Mouse (Mus musculus) limb, embryonic 10.5 days (tissue): ENCODE data around the gene Myh14. TPM values are rescaled to one million over a fixed set of nuclear protein-coding genes. Genes with fewer than 3 reads are reported as not detected.

Experiments used
- DNase-seq: peaks from one replicate; pipeline ENCODE4 v3.0.0-alpha.2; 2017; ENCODE audit warnings: low spot score
- H3K27ac ChIP-seq: fragments of 300-500 bp; sonication (generic); 2 replicates; pipeline ENCODE4 v1.5.1; 2016; ENCODE audit warnings: mild to moderate bottlenecking
- H3K27me3 ChIP-seq: fragments of 300-500 bp; sonication (generic); 2 replicates; pipeline ENCODE4 v1.6.1; 2016; ENCODE audit warnings: low read depth, mild to moderate bottlenecking; ENCODE audit not compliant: poor library complexity, severe bottlenecking
- H3K36me3 ChIP-seq: fragments of 300-500 bp; sonication (generic); 2 replicates; pipeline ENCODE4 v1.6.1; 2016; ENCODE audit warnings: mild to moderate bottlenecking, moderate library complexity
- H3K4me1 ChIP-seq: fragments of 300-500 bp; sonication (generic); 2 replicates; pipeline ENCODE4 v1.6.1; 2016
- H3K4me3 ChIP-seq: fragments of 300-500 bp; sonication (generic); 2 replicates; pipeline ENCODE4 v1.5.1; 2016; ENCODE audit warnings: mild to moderate bottlenecking, moderate library complexity
- H3K9me3 ChIP-seq: fragments of 300-500 bp; sonication (generic); replicated peaks from 2 replicates; pipeline ENCODE4 v1.6.1; 2016; ENCODE audit warnings: mild to moderate bottlenecking
- WGBS: fragments of 180-500 bp; shearing (Covaris S2); methylation state at CpG from one replicate; pipeline ENCODE4 v1.1.7; 2016; 5-methylcytosine and 5-hydroxymethylcytosine counted together
- polyA plus RNA-seq: library from polyadenylated mRNA; unstranded; fragments of >200 nt; fragmentation: Nextera tagmentation; extraction: Ambion mirVana; gene quantifications from 2 replicates; pipeline ENCODE4 v1.2.1, GENCODE M21; 2016

Gene Myh14
- polyA plus RNA-seq, 1 experiment from 2014 or later, result 1.8 TPM

GRCm38 (mm10) chr7:44576333-44576844, 94.3 kb downstream of the Myh14 start:
- no peaks in the 10 kb centered on the region for H3K9me3 ChIP-seq
- no peak for DNase-seq
- no peak overlapping the region for H3K27ac ChIP-seq
- no peaks in the 10 kb centered on the region for H3K4me1 ChIP-seq
- no peak overlapping the region for H3K4me3 ChIP-seq
- no peaks in the 10 kb centered on the region for H3K36me3 ChIP-seq
- 48% methylated on average over 5 of the region's 5 CpGs for WGBS
- H3K27me3 ChIP-seq, result no peaks in the 10 kb centered on the region

DNA sequence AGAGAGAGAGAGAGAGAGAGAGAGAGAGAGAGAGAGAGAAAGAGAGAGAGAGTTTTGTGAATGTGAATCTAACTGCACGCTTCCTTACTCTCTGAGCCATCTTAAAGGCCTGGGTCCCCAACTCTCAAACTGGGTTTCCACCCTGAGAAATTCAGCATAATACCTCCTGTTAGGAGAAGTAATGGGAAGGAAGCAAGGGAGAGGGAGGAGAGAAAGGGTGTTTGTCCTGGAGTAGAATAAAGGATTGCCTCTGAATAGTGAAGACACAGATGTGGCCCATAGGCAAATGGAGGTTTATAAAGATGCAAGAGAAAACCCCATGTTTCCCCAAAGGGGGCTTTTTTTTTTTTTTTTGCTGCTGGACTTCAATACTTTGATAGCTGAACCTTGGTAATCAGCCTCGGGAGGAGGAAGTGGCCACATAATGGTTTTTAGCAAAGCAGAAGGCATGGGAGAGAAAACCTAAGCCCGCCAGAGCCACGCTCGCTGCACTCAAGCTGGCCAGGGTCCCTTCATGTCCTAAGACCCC, 97.6 kb downstream of the Myh14 start:
- Histone ChIP-seq H3K4me3 (no peak overlapping the region), H3K27ac (no peak overlapping the region), H3K36me3 (no peaks in the 10 kb centered on the region), H3K4me1 (no peaks in the 10 kb centered on the region), H3K27me3 (no peaks in the 10 kb centered on the region; the same call in 1 of the 2 replicates), H3K9me3 (no peaks in the 10 kb centered on the region)
- DNase-seq, result no peak
- 84% methylated on average over 5 of the region's 5 CpGs for WGBS

GRCm38 (mm10) chr7:44572213-44572701, 98.4 kb downstream of the Myh14 start, which contains the start of gene Napsa:
Napsa (plus strand) TSS chr7:44572380.
- Histone ChIP-seq H3K36me3 (no peaks in the 10 kb centered on the region), H3K27ac (no peak within 1 kb of the TSS), H3K4me3 (no peak within 1 kb of the TSS), H3K27me3 (no peaks in the 10 kb centered on the region; the same call in 1 of the 2 replicates), H3K4me1 (no peaks in the 10 kb centered on the region), H3K9me3 (no peaks in the 10 kb centered on the region)
- WGBS, result 54% methylated on average over 7 of the region's 7 CpGs
- DNase-seq, result no peak

GRCm38 (mm10) chr7:44571811-44572210, 98.8 kb downstream of the Myh14 start:
- H3K9me3 ChIP-seq, result no peaks in the 10 kb centered on the region
- no peaks in the 10 kb centered on the region for H3K4me1 ChIP-seq
- WGBS, result 56% methylated on average over 4 of the region's 4 CpGs
- no peak for DNase-seq
- H3K27ac ChIP-seq, result no peak overlapping the region
- H3K27me3 ChIP-seq, result no peaks in the 10 kb centered on the region; the same call in 1 of the 2 replicates
- no peaks in the 10 kb centered on the region for H3K36me3 ChIP-seq
- no peak overlapping the region for H3K4me3 ChIP-seq

DNA sequence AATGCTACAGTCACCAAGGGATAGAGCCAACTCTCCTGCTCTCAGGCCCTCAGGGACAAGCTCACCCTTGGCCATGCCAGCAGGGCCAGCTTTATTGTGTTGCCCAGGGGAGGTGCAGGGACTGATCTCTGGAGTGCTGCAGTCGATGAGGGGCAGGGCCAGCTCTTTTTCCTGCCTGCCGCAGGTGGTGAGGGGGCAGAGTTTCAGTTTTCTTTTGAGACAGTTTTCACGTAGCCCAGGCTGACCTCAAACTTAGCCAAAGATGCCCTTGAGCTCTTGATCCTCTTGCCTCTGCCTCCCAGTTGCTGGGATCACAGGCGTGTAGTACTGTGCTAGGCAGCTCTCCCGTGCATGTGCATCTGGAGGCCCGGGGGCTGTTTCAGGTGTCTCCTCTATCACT, 99.7 kb downstream of the Myh14 start:
- Histone ChIP-seq H3K4me1 (no peaks in the 10 kb centered on the region), H3K4me3 (no peak overlapping the region), H3K9me3 (no peaks in the 10 kb centered on the region), H3K36me3 (no peaks in the 10 kb centered on the region), H3K27ac (no peak overlapping the region), H3K27me3 (no peaks in the 10 kb centered on the region; the same call in 1 of the 2 replicates)
- WGBS, result 91% methylated on average over 6 of the region's 6 CpGs
- DNase-seq, result no peak

- Histone ChIP-seq H3K4me3 (no peak overlapping the region), H3K4me1 (no peaks in the 10 kb centered on the region), H3K36me3 (no peaks in the 10 kb centered on the region), H3K27ac (no peak overlapping the region), H3K9me3 (no peaks in the 10 kb centered on the region), H3K27me3 (no peaks in the 10 kb centered on the region; the same call in 1 of the 2 replicates)
- no peak for DNase-seq
- 81% methylated on average over 9 of the region's 9 CpGs for WGBS
Measured at GRCm38 (mm10) chr7:44568803-44569202, 101.8 kb downstream of the Myh14 start.

DNA sequence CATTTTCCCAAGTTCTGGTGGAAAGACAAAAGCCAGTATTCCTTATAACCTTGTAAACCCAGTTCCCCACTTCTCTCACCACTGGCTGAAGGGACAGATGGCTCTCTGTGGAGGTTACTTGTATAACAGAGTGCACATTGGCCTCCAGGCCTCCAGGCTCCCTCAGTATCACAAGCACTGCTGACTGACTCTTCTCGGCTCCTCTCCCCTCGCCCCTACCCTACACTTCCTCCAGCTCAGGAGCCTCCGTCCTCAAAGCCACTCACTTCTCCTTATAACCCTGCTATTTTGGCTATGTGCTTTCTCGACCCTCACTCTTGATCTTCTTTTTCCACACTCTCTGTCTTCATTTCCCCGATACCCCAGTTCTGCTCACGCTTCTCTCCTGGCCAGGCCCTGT, 105.2 kb downstream of the Myh14 start:
- DNase-seq, result no peak
- Histone ChIP-seq H3K9me3 (no peaks in the 10 kb centered on the region), H3K27ac (no peak overlapping the region), H3K36me3 (no peaks in the 10 kb centered on the region), H3K4me1 (no peaks in the 10 kb centered on the region), H3K4me3 (no peak overlapping the region), H3K27me3 (no peaks in the 10 kb centered on the region; the same call in 1 of the 2 replicates)
- WGBS, result 77% methylated on average over 6 of the region's 6 CpGs

- Histone ChIP-seq H3K4me3 (no peak overlapping the region), H3K27ac (no peak overlapping the region), H3K9me3 (no peaks in the 10 kb centered on the region), H3K27me3 (no peaks in the 10 kb centered on the region; the same call in 1 of the 2 replicates), H3K36me3 (no peaks in the 10 kb centered on the region), H3K4me1 (no peaks in the 10 kb centered on the region)
- DNase-seq, result no peak
- WGBS, result 85% methylated on average over 10 of the region's 10 CpGs
Measured at GRCm38 (mm10) chr7:44564486-44564885, 106.2 kb downstream of the Myh14 start.

DNA sequence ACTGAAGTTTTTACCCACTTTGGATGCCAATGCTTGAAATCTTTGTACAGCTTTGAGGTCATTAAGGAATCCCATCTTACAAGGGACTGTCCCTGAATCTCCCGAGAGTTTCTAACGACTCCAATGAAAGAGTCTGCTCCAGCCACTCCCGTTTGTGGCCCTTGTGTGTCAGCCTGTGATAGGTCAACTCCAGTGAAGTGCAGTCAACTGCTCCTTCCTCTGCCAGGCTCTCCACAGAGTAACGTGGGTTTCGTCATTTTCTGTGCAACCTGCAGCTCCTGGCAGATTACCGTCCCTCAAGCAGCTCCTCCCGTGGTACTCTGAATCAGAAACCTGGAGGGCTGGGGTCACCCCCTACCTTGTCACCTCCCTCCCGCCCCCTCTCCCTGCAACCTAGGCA, 107.4 kb downstream of the Myh14 start:
- 47% methylated on average over 8 of the region's 8 CpGs for WGBS
- DNase-seq, result no peak
- H3K27ac ChIP-seq, result no peak overlapping the region
- H3K9me3 ChIP-seq, result no peaks in the 10 kb centered on the region
- H3K4me3 ChIP-seq, result no peak overlapping the region
- H3K36me3 ChIP-seq, result no peaks in the 10 kb centered on the region
- H3K4me1 ChIP-seq, result no peaks in the 10 kb centered on the region
- H3K27me3 ChIP-seq, result no peaks in the 10 kb centered on the region

DNA sequence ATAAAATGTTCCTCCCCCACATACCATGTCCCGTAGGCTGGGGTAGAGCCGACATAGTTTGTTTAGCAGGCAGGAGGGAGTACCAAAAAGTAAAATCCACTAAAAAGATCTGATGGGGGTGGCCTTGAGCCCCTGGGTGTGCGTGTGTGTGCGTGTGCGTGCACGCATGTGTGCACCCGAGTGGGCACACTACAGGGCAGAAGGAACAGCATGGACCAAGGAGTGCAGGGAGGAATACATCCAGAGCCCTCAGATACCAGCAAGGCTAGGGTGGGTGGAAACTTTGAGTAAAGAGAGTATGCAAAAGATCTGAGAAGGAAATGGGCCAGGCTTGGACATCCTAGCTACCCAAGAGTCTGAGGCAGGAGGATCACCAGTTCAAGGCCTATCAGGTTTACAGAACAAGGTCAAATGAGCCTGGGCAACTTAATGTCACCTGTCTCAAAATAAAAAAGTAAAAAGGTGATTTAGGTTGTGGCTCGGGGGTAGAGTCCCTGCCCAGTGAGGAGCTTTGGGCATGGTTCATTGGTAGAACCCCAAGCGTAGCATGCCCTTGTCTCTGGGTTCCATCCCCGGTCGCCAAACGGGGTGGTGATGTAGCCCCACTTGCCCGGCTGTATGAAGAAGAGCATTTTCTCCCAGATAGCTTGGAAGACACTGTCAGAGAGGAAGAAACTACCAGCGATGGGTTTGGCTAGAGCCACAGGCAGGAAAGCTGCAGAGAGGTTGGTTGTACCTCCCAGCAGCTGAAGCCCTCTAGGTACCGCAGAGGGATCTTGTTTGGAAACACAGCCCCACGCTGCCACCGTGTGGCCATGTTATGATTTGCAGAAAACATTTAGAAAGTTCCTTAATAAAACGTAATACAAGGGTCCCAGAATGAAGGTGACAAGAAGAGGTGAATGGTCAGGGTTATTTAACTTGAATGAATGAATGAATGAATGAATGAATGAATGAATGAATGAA, 109.9 kb downstream of the Myh14 start:
- Histone ChIP-seq H3K9me3 (no peaks in the 10 kb centered on the region), H3K27ac (no peak overlapping the region), H3K27me3 (no peaks in the 10 kb centered on the region), H3K36me3 (no peaks in the 10 kb centered on the region), H3K4me3 (no peak overlapping the region), H3K4me1 (no peaks in the 10 kb centered on the region)
- peak; percentile 81 for DNase-seq
- 54% methylated on average over 18 of the region's 18 CpGs for WGBS

DNA sequence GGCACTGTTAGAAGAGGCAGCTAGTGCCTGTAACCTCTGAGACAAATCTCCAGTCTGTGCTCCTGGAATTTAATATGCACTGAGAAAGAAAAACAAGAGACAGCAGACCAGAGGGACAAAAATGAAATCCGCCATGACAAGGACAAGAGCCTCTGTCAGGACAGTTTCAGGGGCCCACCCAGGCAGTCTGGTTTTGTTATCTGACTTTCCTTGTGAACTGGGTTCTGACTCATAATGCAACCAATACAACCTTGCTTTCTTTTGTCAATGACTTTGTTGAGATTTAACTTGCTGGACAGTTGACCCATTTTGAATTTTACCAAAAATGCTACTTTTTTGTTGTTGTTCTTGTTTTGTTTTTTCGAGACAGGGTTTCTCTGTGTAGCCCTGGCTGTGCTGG, 113.0 kb downstream of the Myh14 start:
- 80% methylated on average over 2 of the region's 2 CpGs for WGBS
- Histone ChIP-seq H3K4me1 (peaks cover 13% of the 10 kb centered on the region), H3K27ac (no peak overlapping the region), H3K4me3 (no peak overlapping the region), H3K27me3 (no peaks in the 10 kb centered on the region), H3K36me3 (no peaks in the 10 kb centered on the region), H3K9me3 (no peaks in the 10 kb centered on the region)
- DNase-seq, result no peak
